Mouse (Mus musculus): Measurements from ENCODE around the gene Snx30.

DNA sequence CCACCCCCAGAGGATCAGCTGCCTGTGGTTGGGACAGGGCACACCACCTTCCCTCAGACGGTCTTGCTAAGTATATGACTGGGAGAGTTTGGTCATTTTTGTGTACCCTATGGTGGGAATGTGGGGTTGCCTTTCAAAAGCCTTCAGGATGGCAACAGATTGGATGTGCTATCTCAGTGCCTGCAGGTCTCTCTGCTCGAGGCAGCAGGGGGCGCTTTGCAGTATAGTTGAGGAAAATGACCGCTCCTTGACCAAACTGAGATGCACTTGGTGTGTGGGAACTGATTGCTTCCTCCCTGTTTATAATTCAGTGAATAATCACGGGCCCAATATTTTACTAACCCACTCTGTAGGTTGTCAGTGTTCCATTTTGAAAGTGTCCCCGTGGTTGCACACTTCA, 96.9 kb downstream of the Snx30 start:
- TF ChIP-seq EP300 (IDR thresholded peaks at IDR 0.05; ENCODE audit: low read depth) (no peak), CTCF (IDR thresholded peaks at IDR 0.05; ENCODE audit: low read depth) (peak; percentile 31)

Measured in liver, postnatal 0 days (tissue).